In the genomic region with DNA sequence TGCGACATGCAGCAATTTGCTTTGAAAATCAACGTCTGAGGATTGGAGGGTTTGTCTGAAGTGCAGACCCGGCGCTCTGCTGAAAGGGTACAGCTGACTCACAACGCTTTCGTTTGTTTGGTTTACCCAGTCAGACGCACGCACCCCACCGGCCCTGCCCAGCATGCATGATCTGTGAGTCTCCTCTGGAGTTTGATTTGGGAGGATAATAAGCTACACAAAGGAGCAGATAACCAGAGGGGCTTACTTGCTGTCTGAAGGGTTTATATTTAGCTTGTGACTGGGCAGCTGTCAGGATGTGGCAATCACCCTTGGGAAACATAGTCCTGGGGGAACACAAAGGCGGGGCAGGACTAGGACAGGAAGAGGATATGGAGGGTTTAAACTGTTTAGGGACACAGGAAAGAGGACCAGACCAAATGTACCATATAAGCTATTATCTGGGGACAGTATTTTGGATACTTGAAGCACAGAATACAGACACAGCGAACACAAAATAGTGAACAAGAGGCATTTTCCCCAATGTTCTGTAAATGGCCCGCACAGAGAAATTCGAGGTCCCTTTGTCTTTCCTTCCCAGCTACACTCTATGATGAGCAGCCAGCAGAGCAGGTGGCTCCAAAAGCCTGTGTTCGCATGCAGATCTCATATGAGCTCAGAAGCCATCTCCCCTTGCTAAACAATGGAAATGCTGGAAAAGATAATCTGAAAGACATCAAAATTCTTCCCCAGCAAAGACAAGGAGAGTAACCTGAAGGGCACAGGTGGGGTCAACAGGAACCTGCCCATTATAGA, we compare ENCODE assay signal across 10 mouse cellular contexts.
DNase-seq lines count a peak whose midpoint lies in the region; ATAC-seq lines count a peak whose summit lies in the region.
"Had no signal": no experiment of that assay in that cellular context is flagged by ENCODE, and none has a peak within 500 bp of the region (broad histone marks: within the 10 kb centered on the region; RNA-seq: fewer than 3 reads in every experiment).

No protein-coding gene starts in this region.

- no peaks in the 10 kb centered on the region for H3K27me3 ChIP-seq in kidney, embryonic 15.5 days
- H3K27me3 ChIP-seq in hindbrain, embryonic 10.5 days (ENCODE audit: insufficient read depth, poor library complexity, severe bottlenecking): no peaks in the 10 kb centered on the region
- H3K27me3 ChIP-seq in midbrain, embryonic 10.5 days (ENCODE audit: low read depth, poor library complexity, severe bottlenecking): no peaks in the 10 kb centered on the region

- no peak overlapping the region for H3K27ac ChIP-seq in kidney, embryonic 15.5 days
- H3K27ac ChIP-seq in brown adipose tissue, adult 24 weeks (replicated peaks; ENCODE audit: low read depth, low read length): peak overlapping the region; percentile 71
- peak overlapping the region; percentile 56; the same call in 1 of the 2 replicates for H3K27ac ChIP-seq in hindbrain, embryonic 10.5 days
- peak overlapping the region; percentile 78 for H3K27ac ChIP-seq in midbrain, embryonic 10.5 days (replicated peaks)
- H3K27ac ChIP-seq: gastrocnemius, adult 2 months had no signal

- H3K4me1 ChIP-seq in kidney, embryonic 15.5 days: no peaks in the 10 kb centered on the region
- H3K4me1 ChIP-seq in brown adipose tissue, adult 24 weeks (ENCODE audit: control insufficient read depth, insufficient read depth, insufficient read length, low read length): peaks cover 5% of the 10 kb centered on the region; the same call in 1 of the 2 replicates
- peaks cover 16% of the 10 kb centered on the region for H3K4me1 ChIP-seq in hindbrain, embryonic 10.5 days (replicated peaks)
- peaks cover 25% of the 10 kb centered on the region for H3K4me1 ChIP-seq in midbrain, embryonic 10.5 days

- H3K4me3 ChIP-seq in kidney, embryonic 15.5 days (replicated peaks): no peak overlapping the region
- H3K4me3 ChIP-seq in brown adipose tissue, adult 24 weeks (ENCODE audit: insufficient read depth, low read depth, low read length): no peak overlapping the region
- no peak overlapping the region for H3K4me3 ChIP-seq in hindbrain, embryonic 10.5 days
- H3K4me3 ChIP-seq in midbrain, embryonic 10.5 days: no peak overlapping the region
- H3K4me3 ChIP-seq: gastrocnemius, adult 2 months had no signal

- no peaks in the 10 kb centered on the region for H3K9me3 ChIP-seq in kidney, embryonic 15.5 days (replicated peaks)
- no peaks in the 10 kb centered on the region for H3K9me3 ChIP-seq in hindbrain, embryonic 10.5 days
- no peaks in the 10 kb centered on the region for H3K9me3 ChIP-seq in midbrain, embryonic 10.5 days (replicated peaks)

- 55% methylated on average over 14 of the region's 14 CpGs for WGBS in kidney, embryonic 15.5 days
- WGBS in hindbrain, embryonic 10.5 days: 43% methylated on average over 14 of the region's 14 CpGs
- 40% methylated on average over 14 of the region's 14 CpGs for WGBS in midbrain, embryonic 10.5 days

- no peak overlapping the region for H3K9ac ChIP-seq in kidney, embryonic 15.5 days

- no peaks in the 10 kb centered on the region for H3K36me3 ChIP-seq in kidney, embryonic 15.5 days
- H3K36me3 ChIP-seq in hindbrain, embryonic 10.5 days: no peaks in the 10 kb centered on the region
- no peaks in the 10 kb centered on the region for H3K36me3 ChIP-seq in midbrain, embryonic 10.5 days

- 0 out of 2 replicates have a peak overlapping the region, but pooled peaks have one; percentile 23 for H3K4me2 ChIP-seq in kidney, embryonic 15.5 days

- ATAC-seq in kidney, embryonic 15.5 days (replicated peaks; ENCODE audit: low FRiP score): no peak

- DNase-seq in kidney, adult 8-10 months: no peak
- DNase-seq in hindbrain, embryonic 10.5 days (ENCODE audit: low spot score): no peak
- DNase-seq in midbrain, embryonic 10.5 days (ENCODE audit: low spot score): peak; percentile 30
- no peak for DNase-seq in yolk sac, embryonic 10.5 days (ENCODE audit: low spot score)
- DNase-seq in left cerebral cortex, adult 9 months (ENCODE audit: low spot score in 2 of 2): no peak
- DNase-seq in embryo, embryonic 10.5 days (ENCODE audit: low spot score): no peak
- DNase-seq: gastrocnemius, adult 2 months; spleen, adult 18-20 months had no signal
